Mouse (Mus musculus) liver, embryonic 13.5 days (tissue): ENCODE measurements around the gene Sh2d1a. TPM values are rescaled to one million over a fixed set of nuclear protein-coding genes. Genes with fewer than 3 reads are reported as not detected.

Experiments
- ATAC-seq: fragments of 200-750 bp; cut with Nextera tagmentation; 2 replicates; pipeline ENCODE4 v1.8.0; 2017; ENCODE audit warnings: low read depth, mild to moderate bottlenecking, moderate number of reproducible peaks, moderate library complexity
- DNase-seq: peaks from one replicate; pipeline ENCODE4 v3.0.0; 2022
- H3K27ac ChIP-seq: fragments of 300-500 bp; sonication (generic); 2 replicates; pipeline ENCODE4 v1.5.1; 2015; ENCODE audit warnings: moderate library complexity, mild to moderate bottlenecking, inconsistent platforms
- H3K27me3 ChIP-seq: fragments of 300-500 bp; sonication (generic); 2 replicates; pipeline ENCODE4 v1.6.1; 2015; ENCODE audit warnings: mild to moderate bottlenecking, inconsistent platforms
- H3K36me3 ChIP-seq: fragments of 300-500 bp; sonication (generic); 2 replicates; pipeline ENCODE4 v1.6.1; 2015; ENCODE audit warnings: mild to moderate bottlenecking, inconsistent platforms
- H3K4me1 ChIP-seq: fragments of 300-500 bp; sonication (generic); replicated peaks from 2 replicates; pipeline ENCODE4 v1.6.1; 2015; ENCODE audit warnings: inconsistent platforms
- H3K4me2 ChIP-seq: fragments of 300-500 bp; sonication (generic); 2 replicates; pipeline ENCODE4 v1.6.1; 2015; ENCODE audit warnings: inconsistent platforms, mild to moderate bottlenecking, moderate library complexity
- H3K4me3 ChIP-seq: fragments of 300-500 bp; sonication (generic); replicated peaks from 2 replicates; pipeline ENCODE4 v1.5.1; 2015; ENCODE audit warnings: mild to moderate bottlenecking, inconsistent platforms
- H3K9ac ChIP-seq: fragments of 300-500 bp; sonication (generic); 2 replicates; pipeline ENCODE4 v1.6.1; 2015; ENCODE audit warnings: mild to moderate bottlenecking, inconsistent platforms
- H3K9me3 ChIP-seq: fragments of 300-500 bp; sonication (generic); replicated peaks from 2 replicates; pipeline ENCODE4 v1.6.1; 2016; ENCODE audit warnings: inconsistent platforms
- WGBS: fragments of 180-500 bp; shearing (Covaris S2); methylation state at CpG from one replicate; pipeline ENCODE4 v1.1.7; 2015; ENCODE audit not compliant: insufficient replicate concordance; 5-methylcytosine and 5-hydroxymethylcytosine counted together
- polyA plus RNA-seq: library from polyadenylated mRNA; unstranded; fragments of >200 nt; fragmentation: Nextera tagmentation; extraction: Ambion mirVana; gene quantifications from 2 replicates; pipeline ENCODE4 v1.2.1, GENCODE M21; 2015

The Sh2d1a gene
- polyA plus RNA-seq, 1 experiment from 2014 or later = not detected

GRCm38 (mm10) chrX:42545076-42545475, 42.8 kb downstream of the Sh2d1a start:
- ATAC-seq = no peak
- no peak overlapping the region for H3K27ac ChIP-seq
- 65% methylated on average over 1 of the region's 1 CpGs for WGBS
- no peaks in the 10 kb centered on the region for H3K27me3 ChIP-seq
- no peaks in the 10 kb centered on the region for H3K9me3 ChIP-seq
- no peak overlapping the region for H3K4me3 ChIP-seq
- no peak overlapping the region for H3K4me2 ChIP-seq
- DNase-seq = no peak
- H3K4me1 ChIP-seq = no peaks in the 10 kb centered on the region
- H3K36me3 ChIP-seq = no peaks in the 10 kb centered on the region
- no peak overlapping the region for H3K9ac ChIP-seq

GRCm38 (mm10) chrX:42548513-42548912, 46.3 kb downstream of the Sh2d1a start:
- no peak for ATAC-seq
- H3K9ac ChIP-seq = no peak overlapping the region
- no peak for DNase-seq
- H3K4me1 ChIP-seq = no peaks in the 10 kb centered on the region
- no peak overlapping the region for H3K4me2 ChIP-seq
- H3K27ac ChIP-seq = no peak overlapping the region
- 61% methylated on average over 4 of the region's 4 CpGs for WGBS
- no peaks in the 10 kb centered on the region for H3K36me3 ChIP-seq
- H3K27me3 ChIP-seq = no peaks in the 10 kb centered on the region
- no peaks in the 10 kb centered on the region for H3K9me3 ChIP-seq
- H3K4me3 ChIP-seq = no peak overlapping the region

DNA sequence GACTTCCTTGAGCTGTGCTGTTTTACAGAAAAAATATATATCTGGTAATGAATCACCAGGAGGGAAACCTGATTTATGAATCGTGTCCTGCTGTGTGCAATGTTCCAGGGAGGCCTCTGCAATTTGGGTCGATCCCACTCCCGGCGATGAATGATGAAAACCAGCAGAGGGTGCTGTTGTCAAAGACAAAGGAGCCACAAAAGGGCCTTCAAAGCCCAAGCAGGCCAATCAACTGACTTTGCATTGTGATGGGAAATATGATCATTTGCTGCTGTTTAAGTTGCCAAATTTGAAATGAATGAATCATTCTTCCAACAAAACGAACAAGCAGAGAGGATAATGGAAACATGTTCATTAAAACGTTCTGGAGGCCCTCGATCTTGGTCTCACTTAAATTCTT, 55.0 kb downstream of the Sh2d1a start:
- DNase-seq (no peak), ATAC-seq (no peak)
- no peaks in the 10 kb centered on the region for H3K9me3 ChIP-seq
- no peaks in the 10 kb centered on the region for H3K36me3 ChIP-seq
- H3K27ac ChIP-seq = no peak overlapping the region
- H3K4me2 ChIP-seq = no peak overlapping the region
- no peak overlapping the region for H3K4me3 ChIP-seq
- H3K27me3 ChIP-seq = no peaks in the 10 kb centered on the region
- 19% methylated on average over 7 of the region's 7 CpGs for WGBS
- no peaks in the 10 kb centered on the region for H3K4me1 ChIP-seq
- H3K9ac ChIP-seq = no peak overlapping the region

DNA sequence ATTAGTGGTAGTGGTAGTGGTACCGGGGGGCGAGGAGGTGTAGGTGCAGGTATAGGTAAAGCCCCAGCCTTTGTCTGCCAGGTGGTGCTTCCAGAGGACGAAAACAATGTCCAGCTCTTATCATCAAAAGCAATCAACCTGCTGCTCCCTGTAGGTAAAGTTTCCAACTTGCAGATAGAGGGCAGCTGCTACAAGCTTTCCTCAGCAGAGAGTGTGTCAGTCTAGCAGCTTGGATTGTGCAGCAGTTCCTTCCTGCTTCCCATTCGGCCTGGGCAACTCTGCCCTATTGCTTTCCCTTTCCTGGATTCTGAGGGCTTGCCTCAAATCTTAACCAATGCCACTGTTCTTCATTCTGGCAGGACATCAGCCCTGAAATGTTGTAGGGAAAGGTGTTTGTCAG, 56.4 kb downstream of the Sh2d1a start:
- no peaks in the 10 kb centered on the region for H3K36me3 ChIP-seq
- DNase-seq = no peak
- no peak overlapping the region for H3K9ac ChIP-seq
- no peaks in the 10 kb centered on the region for H3K9me3 ChIP-seq
- no peak overlapping the region for H3K4me2 ChIP-seq
- no peak for ATAC-seq
- H3K27ac ChIP-seq = no peak overlapping the region
- H3K27me3 ChIP-seq = no peaks in the 10 kb centered on the region
- no peak overlapping the region for H3K4me3 ChIP-seq
- 49% methylated on average over 4 of the region's 4 CpGs for WGBS
- no peaks in the 10 kb centered on the region for H3K4me1 ChIP-seq

Other genes starting within 250 kb of the Sh2d1a start
- not detected in 2 replicates for gene Tex13c2, start 12.8 kb upstream of the Sh2d1a start, polyA plus RNA-seq